ENCODE assay signal across 26 mouse cellular contexts in the genomic region with DNA sequence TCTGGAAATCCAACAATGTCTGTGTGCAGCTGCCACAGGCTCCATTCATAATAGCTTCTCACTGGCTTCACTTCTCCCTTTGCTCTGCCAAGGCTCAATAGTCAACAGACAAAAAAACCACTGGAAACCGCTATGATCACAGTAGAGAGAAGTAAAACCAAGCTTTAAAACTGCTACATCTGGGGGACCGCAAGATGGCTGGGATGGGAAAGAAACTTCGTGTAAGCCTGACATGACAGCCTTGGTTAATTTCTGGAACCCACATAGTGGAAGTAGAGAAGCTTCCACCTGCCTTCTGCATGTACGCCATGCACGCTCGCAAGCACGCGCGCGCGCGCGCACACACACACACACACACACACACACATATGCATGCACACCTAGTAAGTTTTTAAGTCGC. TPM values are rescaled to one million over a fixed set of nuclear protein-coding genes. Genes with fewer than 3 reads are reported as not detected.
DNase-seq lines count a peak whose midpoint lies in the region; ATAC-seq lines count a peak whose summit lies in the region.
"Had no signal": no experiment of that assay in that cellular context is flagged by ENCODE, and none has a peak within 500 bp of the region (broad histone marks: within the 10 kb centered on the region; RNA-seq: fewer than 3 reads in every experiment).

No protein-coding gene starts in this region.

- H3K36me3 ChIP-seq in forebrain, embryonic 14.5 days (ENCODE audit: control insufficient read depth, insufficient read depth, low read length), result peaks cover 4% of the 10 kb centered on the region; the same call in 1 of the 2 replicates
- H3K36me3 ChIP-seq in forebrain, embryonic 12.5 days (replicated peaks), result peaks cover 14% of the 10 kb centered on the region; the same call in 1 of the 2 replicates
- no peaks in the 10 kb centered on the region; the same call in 1 of the 2 replicates for H3K36me3 ChIP-seq in macrophage (ENCODE audit: inconsistent target)

- no peaks in the 10 kb centered on the region for H3K4me1 ChIP-seq in forebrain, embryonic 14.5 days (ENCODE audit: control insufficient read depth, insufficient read depth, low read length)
- no peaks in the 10 kb centered on the region for H3K4me1 ChIP-seq in forebrain, embryonic 12.5 days
- H3K4me1 ChIP-seq: embryonic facial prominence, embryonic 15.5 days; midbrain, embryonic 12.5 days had no signal

- DNase-seq in forebrain, embryonic 14.5 days (ENCODE audit: low spot score), result peak; percentile 10
- peak; percentile 43 for DNase-seq in thymus, postnatal 0 days (ENCODE audit: low spot score)
- no peak for DNase-seq in thymus, postnatal 36 days
- DNase-seq in frontal cortex, adult 2 months (ENCODE audit: extremely low spot score in 1 of 2, low spot score in 1 of 2), result no peak
- DNase-seq in adrenal gland, postnatal 25 days, result no peak
- DNase-seq in cerebellum, adult 11-12 months, result no peak
- DNase-seq: cerebellum, adult 8-10 months; heart, postnatal 36 days; kidney, adult 11 months; kidney, postnatal 14 days; liver; liver, postnatal 0 days; lung, postnatal 14 days; spleen, adult 18-20 months had no signal

- H3K4me2 ChIP-seq in forebrain, embryonic 14.5 days (ENCODE audit: low read length), result no peak overlapping the region
- no peak overlapping the region for H3K4me2 ChIP-seq in forebrain, embryonic 12.5 days
- H3K4me2 ChIP-seq: embryonic facial prominence, embryonic 15.5 days; heart, embryonic 12.5 days; midbrain, embryonic 12.5 days had no signal

- WGBS in forebrain, embryonic 14.5 days, result 94% methylated on average over 14 of the region's 14 CpGs
- WGBS in forebrain, embryonic 12.5 days, result 96% methylated on average over 14 of the region's 14 CpGs
- 0% methylated on average over 5 of the region's 14 CpGs for WGBS in macrophage (ENCODE audit: missing documents)

- H3K4me3 ChIP-seq in forebrain, embryonic 14.5 days (ENCODE audit: low read depth, low read length), result no peak overlapping the region
- no peak overlapping the region for H3K4me3 ChIP-seq in forebrain, embryonic 12.5 days (replicated peaks)
- peak overlapping the region; percentile 8; the same call in 1 of the 2 replicates for H3K4me3 ChIP-seq in macrophage (ENCODE audit: inconsistent target)
- H3K4me3 ChIP-seq: embryonic facial prominence, embryonic 15.5 days; heart, embryonic 12.5 days; midbrain, embryonic 12.5 days; myocyte had no signal

- H3K9me3 ChIP-seq in forebrain, embryonic 14.5 days (replicated peaks; ENCODE audit: control insufficient read depth, low read length), result no peaks in the 10 kb centered on the region
- H3K9me3 ChIP-seq in forebrain, embryonic 12.5 days, result peaks cover 5% of the 10 kb centered on the region; the same call in 1 of the 2 replicates
- H3K9me3 ChIP-seq: embryonic facial prominence, embryonic 15.5 days had no signal

- H3K27ac ChIP-seq in forebrain, embryonic 14.5 days (ENCODE audit: low read depth, low read length), result no peak overlapping the region
- no peak overlapping the region for H3K27ac ChIP-seq in forebrain, embryonic 12.5 days
- H3K27ac ChIP-seq in macrophage, result peak overlapping the region; percentile 34
- H3K27ac ChIP-seq: embryonic facial prominence, embryonic 15.5 days; midbrain, embryonic 12.5 days had no signal

- no peak overlapping the region for H3K9ac ChIP-seq in forebrain, embryonic 14.5 days (ENCODE audit: low read length)
- no peak overlapping the region for H3K9ac ChIP-seq in forebrain, embryonic 12.5 days
- H3K9ac ChIP-seq: embryonic facial prominence, embryonic 15.5 days; heart, embryonic 12.5 days; liver, postnatal 0 days; midbrain, embryonic 12.5 days had no signal

- peaks cover 55% of the 10 kb centered on the region for H3K79me2 ChIP-seq in macrophage (ENCODE audit: inconsistent target)

- no peak for ATAC-seq in forebrain, embryonic 14.5 days
- ATAC-seq in forebrain, embryonic 12.5 days (ENCODE audit: low FRiP score), result no peak
- ATAC-seq: hindbrain, embryonic 16.5 days; liver, postnatal 0 days had no signal

- H3K27me3 ChIP-seq in forebrain, embryonic 14.5 days (replicated peaks; ENCODE audit: control insufficient read depth, insufficient read depth, low read length), result no peaks in the 10 kb centered on the region
- H3K27me3 ChIP-seq in forebrain, embryonic 12.5 days, result no peaks in the 10 kb centered on the region
- H3K27me3 ChIP-seq: embryonic facial prominence, embryonic 15.5 days; heart, embryonic 12.5 days; midbrain, embryonic 12.5 days had no signal

RNA-seq across cellular contexts. Expression of a gene that starts 20.3 kb away (rescaled TPM):
- 13.4 and 17.3 TPM in 2 replicates for polyA plus RNA-seq in forebrain, embryonic 14.5 days (2014; fragmentation: Nextera tagmentation; extraction: Ambion mirVana)
- polyA plus RNA-seq in forebrain, embryonic 12.5 days (2016; fragmentation: Nextera tagmentation; extraction: Ambion mirVana), result 28.7 and 34.3 TPM in 2 replicates
- polyA plus RNA-seq in thymus, postnatal 0 days (2015; fragmentation: Nextera tagmentation; extraction: Ambion mirVana), result 51.9 and 60.4 TPM in 2 replicates
- 100 to 1,000 TPM in 25 of 26 experiments, 10 to 100 TPM in 1; 75.2 to 374 (median 276) TPM for total RNA-seq in macrophage (2018; cell fraction: chromatin; rRNA removed)
- 100 to 1,000 TPM in 11 of 26 experiments, 10 to 100 TPM in 15; 77.0 to 120 (median 98.9) TPM for total RNA-seq in macrophage (2018; cell fraction: cytosol; rRNA removed)
- total RNA-seq in macrophage (2018; cell fraction: nucleus; rRNA removed), result 100 to 1,000 TPM; 148 to 240 (median 196) TPM
- polyA plus RNA-seq in macrophage (2018), result 37.9 to 51.2 TPM (median 42.7 TPM) in 3 replicates
- polyA plus RNA-seq in frontal cortex, adult 2 months (2012; rRNA removed), result 18.6 and 20.5 TPM in 2 replicates
- total RNA-seq in adrenal gland, postnatal 25 days (2021), result 32.7 and 36.2 TPM in 2 replicates

RNA-seq across cellular contexts. Expression of a gene that starts 26.9 kb away (rescaled TPM):
- not detected in 2 replicates for polyA plus RNA-seq in forebrain, embryonic 14.5 days (2014; fragmentation: Nextera tagmentation; extraction: Ambion mirVana)
- not detected in 2 replicates for polyA plus RNA-seq in forebrain, embryonic 12.5 days (2016; fragmentation: Nextera tagmentation; extraction: Ambion mirVana)
- 8.1 TPM in 2 replicates for polyA plus RNA-seq in thymus, postnatal 0 days (2015; fragmentation: Nextera tagmentation; extraction: Ambion mirVana)
- total RNA-seq in macrophage (2018; cell fraction: chromatin; rRNA removed), result not detected
- not detected for total RNA-seq in macrophage (2018; cell fraction: cytosol; rRNA removed)
- total RNA-seq in macrophage (2018; cell fraction: nucleus; rRNA removed), result not detected
- not detected in 3 replicates for polyA plus RNA-seq in macrophage (2018)
- polyA plus RNA-seq in frontal cortex, adult 2 months (2012; rRNA removed), result 1.1 TPM in 1 of 2 replicates, not detected in the other
- total RNA-seq in adrenal gland, postnatal 25 days (2021), result 2.0 and 3.7 TPM in 2 replicates
- total RNA-seq: ES-E14; gastrocnemius, postnatal 4 days; heart, postnatal 36 days had no signal
- polyA plus RNA-seq: forebrain, embryonic 11.5 days; heart, embryonic 12.5 days; hindbrain, embryonic 16.5 days; liver, postnatal 0 days; midbrain, embryonic 12.5 days; myocyte; urinary bladder, adult 2 months had no signal

RNA-seq across cellular contexts. Expression of a gene that starts 37.7 kb away (rescaled TPM):
- polyA plus RNA-seq in forebrain, embryonic 14.5 days (2014; fragmentation: Nextera tagmentation; extraction: Ambion mirVana), result 0.32 and 0.52 TPM in 2 replicates
- 0.23 and 0.31 TPM in 2 replicates for polyA plus RNA-seq in forebrain, embryonic 12.5 days (2016; fragmentation: Nextera tagmentation; extraction: Ambion mirVana)
- polyA plus RNA-seq in thymus, postnatal 0 days (2015; fragmentation: Nextera tagmentation; extraction: Ambion mirVana), result 0.45 and 0.49 TPM in 2 replicates
- 1 to 10 TPM in 1 of 26 experiments, under 1 TPM in 3, not detected in 22; 0.30 to 1.3 (median 0.36) TPM for total RNA-seq in macrophage (2018; cell fraction: chromatin; rRNA removed)
- total RNA-seq in macrophage (2018; cell fraction: cytosol; rRNA removed), result under 1 TPM in 2 of 26 experiments, not detected in 24; 0.09 to 0.19 TPM
- total RNA-seq in macrophage (2018; cell fraction: nucleus; rRNA removed), result under 1 TPM in 4 of 26 experiments, not detected in 22; 0.22 to 0.30 (median 0.27) TPM
- polyA plus RNA-seq in macrophage (2018), result not detected in 3 replicates
- 0.74 and 0.82 TPM in 2 replicates for polyA plus RNA-seq in frontal cortex, adult 2 months (2012; rRNA removed)
- total RNA-seq in adrenal gland, postnatal 25 days (2021), result 0.27 TPM in 1 of 2 replicates, not detected in the other
- polyA plus RNA-seq: heart, embryonic 12.5 days; liver, postnatal 0 days; testis, adult 2 months had no signal

RNA-seq across cellular contexts. Expression of a gene that starts 54.9 kb away (rescaled TPM):
- 4.6 and 4.8 TPM in 2 replicates for polyA plus RNA-seq in forebrain, embryonic 14.5 days (2014; fragmentation: Nextera tagmentation; extraction: Ambion mirVana)
- polyA plus RNA-seq in forebrain, embryonic 12.5 days (2016; fragmentation: Nextera tagmentation; extraction: Ambion mirVana), result 4.6 and 5.2 TPM in 2 replicates
- polyA plus RNA-seq in thymus, postnatal 0 days (2015; fragmentation: Nextera tagmentation; extraction: Ambion mirVana), result 5.9 and 6.3 TPM in 2 replicates
- total RNA-seq in macrophage (2018; cell fraction: chromatin; rRNA removed), result 10 to 100 TPM in 11 of 26 experiments, 1 to 10 TPM in 15; 1.5 to 18.3 (median 9.0) TPM
- 10 to 100 TPM in 15 of 26 experiments, 1 to 10 TPM in 11; 3.6 to 17.9 (median 11.1) TPM for total RNA-seq in macrophage (2018; cell fraction: cytosol; rRNA removed)
- total RNA-seq in macrophage (2018; cell fraction: nucleus; rRNA removed), result 10 to 100 TPM in 13 of 26 experiments, 1 to 10 TPM in 13; 2.4 to 20.7 (median 10.1) TPM
- 3.3 to 8.7 TPM (median 6.8 TPM) in 3 replicates for polyA plus RNA-seq in macrophage (2018)
- 6.7 and 7.0 TPM in 2 replicates for polyA plus RNA-seq in frontal cortex, adult 2 months (2012; rRNA removed)
- total RNA-seq in adrenal gland, postnatal 25 days (2021), result 18.5 and 34.8 TPM in 2 replicates

Comparison
In these comparisons a context has a peak if more than half of its experiments do, and no peak if none do; other contexts are left out.
1. DNase-seq: peak in forebrain, embryonic 14.5 days (single experiment) and thymus, postnatal 0 days (single experiment); none in thymus, postnatal 36 days (0 of 2), frontal cortex, adult 2 months (0 of 2), adrenal gland, postnatal 25 days (single experiment) and cerebellum, adult 11-12 months (single experiment).